Mouse (Mus musculus) ES-Bruce4 (cell line): ENCODE results near the gene Magohb.

Experiments
- CTCF ChIP-seq: IDR thresholded peaks from one replicate; pipeline ENCODE4 v1.8.1; 2011; ENCODE audit warnings: low read depth, low read length
- EP300 ChIP-seq: IDR thresholded peaks from 2 replicates; pipeline ENCODE4 v1.6.1; 2011; ENCODE audit warnings: low read depth, low read length; ENCODE audit not compliant: insufficient read depth
- POLR2A ChIP-seq: IDR thresholded peaks from one replicate; pipeline ENCODE4 v1.8.1; 2011; ENCODE audit warnings: low read length; ENCODE audit not compliant: insufficient read depth

GRCm38 (mm10) chr6:131304776-131305175 lies 11.7 kb upstream of the Magohb start:
- TF ChIP-seq POLR2A, result no peak
- TF ChIP-seq CTCF, result no peak
- TF ChIP-seq EP300, result no peak
